Mouse (Mus musculus) thymus, postnatal 4 days (tissue): ENCODE results near the gene Gm8764.
"Not testable (repeated sequence)": the region's sequence is repeated elsewhere in the genome, so short reads cannot be mapped to it uniquely, and the experiment has no call there.

Source experiments
- DNase-seq: peaks from one replicate; pipeline ENCODE4 v3.0.0; 2021

Gm8764 gene

DNA sequence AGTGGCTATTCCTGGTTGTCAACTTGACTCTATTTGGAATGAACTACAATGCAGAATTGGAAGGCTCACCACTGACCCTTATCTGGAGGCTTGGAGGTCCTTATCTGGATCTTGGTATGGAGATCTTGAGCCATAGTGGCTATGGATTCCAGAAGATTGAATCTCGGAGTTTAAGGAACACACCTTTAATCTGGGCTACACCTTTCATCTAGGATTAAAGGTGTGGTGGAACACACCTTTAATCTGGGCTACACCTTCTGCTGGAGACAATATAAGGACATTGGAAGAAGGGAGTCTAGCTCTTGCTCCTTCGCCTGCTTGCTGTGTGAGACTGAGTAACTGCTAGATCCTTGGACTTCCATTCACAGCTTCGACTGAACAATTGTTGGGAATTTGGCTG lies at the start of gene Gm8764:
TSS of gene Gm8764 (plus strand) at position 301 of the 400 bp plus-strand sequence.
- DNase-seq = not testable (repeated sequence)

DNA sequence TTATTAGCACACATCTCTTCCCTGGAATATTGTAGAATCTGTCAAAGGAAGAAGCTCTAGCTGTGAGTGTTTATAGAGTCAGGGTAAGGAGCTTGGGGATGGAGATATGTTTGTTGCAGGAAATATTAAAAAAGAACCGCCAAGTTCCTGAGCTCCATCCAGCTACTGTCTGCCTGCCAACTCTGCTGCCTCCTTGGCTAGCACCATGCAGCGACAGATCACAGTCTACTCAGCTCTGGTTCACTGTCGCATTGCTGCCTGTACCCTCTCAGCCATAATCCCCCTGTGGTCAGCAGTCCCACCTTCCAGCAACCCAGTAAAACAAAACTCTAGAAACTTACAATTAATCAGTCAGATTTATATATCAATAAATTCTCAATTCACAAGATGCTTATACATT lies 49.8 kb upstream of the Gm8764 start:
- no peak for DNase-seq

DNA sequence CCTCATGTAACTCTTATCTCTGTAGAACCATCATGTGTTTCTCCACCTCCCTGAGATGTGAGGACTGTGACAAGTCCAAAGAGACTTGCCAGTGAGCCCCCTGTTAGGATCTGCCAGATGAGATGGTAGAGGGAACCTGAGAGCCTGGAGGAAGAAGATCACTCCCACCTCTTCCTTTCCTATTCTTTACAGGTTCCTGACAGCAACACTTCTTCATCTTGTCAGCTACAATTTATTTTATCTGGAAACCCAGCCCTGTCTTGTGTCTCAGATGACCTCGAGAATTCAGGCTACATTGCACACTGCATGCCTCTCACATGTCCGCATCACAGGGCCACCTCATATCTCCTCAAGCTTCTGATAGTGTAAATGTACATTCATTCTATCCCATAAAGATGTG lies 41.5 kb upstream of the Gm8764 start:
- no peak for DNase-seq

DNA sequence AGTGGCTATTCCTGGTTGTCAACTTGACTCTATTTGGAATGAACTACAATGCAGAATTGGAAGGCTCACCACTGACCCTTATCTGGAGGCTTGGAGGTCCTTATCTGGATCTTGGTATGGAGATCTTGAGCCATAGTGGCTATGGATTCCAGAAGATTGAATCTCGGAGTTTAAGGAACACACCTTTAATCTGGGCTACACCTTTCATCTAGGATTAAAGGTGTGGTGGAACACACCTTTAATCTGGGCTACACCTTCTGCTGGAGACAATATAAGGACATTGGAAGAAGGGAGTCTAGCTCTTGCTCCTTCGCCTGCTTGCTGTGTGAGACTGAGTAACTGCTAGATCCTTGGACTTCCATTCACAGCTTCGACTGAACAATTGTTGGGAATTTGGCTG lies 17.1 kb upstream of the Gm8764 start, which contains the start of gene Gm21293:
TSS of gene Gm21293 (plus strand) at position 301 of the 400 bp plus-strand sequence.
- DNase-seq = not testable (repeated sequence)

DNA sequence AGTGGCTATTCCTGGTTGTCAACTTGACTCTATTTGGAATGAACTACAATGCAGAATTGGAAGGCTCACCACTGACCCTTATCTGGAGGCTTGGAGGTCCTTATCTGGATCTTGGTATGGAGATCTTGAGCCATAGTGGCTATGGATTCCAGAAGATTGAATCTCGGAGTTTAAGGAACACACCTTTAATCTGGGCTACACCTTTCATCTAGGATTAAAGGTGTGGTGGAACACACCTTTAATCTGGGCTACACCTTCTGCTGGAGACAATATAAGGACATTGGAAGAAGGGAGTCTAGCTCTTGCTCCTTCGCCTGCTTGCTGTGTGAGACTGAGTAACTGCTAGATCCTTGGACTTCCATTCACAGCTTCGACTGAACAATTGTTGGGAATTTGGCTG lies 8.6 kb upstream of the Gm8764 start, which contains the start of gene Gm6763:
TSS of gene Gm6763 (plus strand) at position 301 of the 400 bp plus-strand sequence.
- DNase-seq = not testable (repeated sequence)

DNA sequence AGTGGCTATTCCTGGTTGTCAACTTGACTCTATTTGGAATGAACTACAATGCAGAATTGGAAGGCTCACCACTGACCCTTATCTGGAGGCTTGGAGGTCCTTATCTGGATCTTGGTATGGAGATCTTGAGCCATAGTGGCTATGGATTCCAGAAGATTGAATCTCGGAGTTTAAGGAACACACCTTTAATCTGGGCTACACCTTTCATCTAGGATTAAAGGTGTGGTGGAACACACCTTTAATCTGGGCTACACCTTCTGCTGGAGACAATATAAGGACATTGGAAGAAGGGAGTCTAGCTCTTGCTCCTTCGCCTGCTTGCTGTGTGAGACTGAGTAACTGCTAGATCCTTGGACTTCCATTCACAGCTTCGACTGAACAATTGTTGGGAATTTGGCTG lies 8.4 kb downstream of the Gm8764 start, which contains the start of gene Gm21304:
TSS of gene Gm21304 (plus strand) at position 301 of the 400 bp plus-strand sequence.
- not testable (repeated sequence) for DNase-seq

DNA sequence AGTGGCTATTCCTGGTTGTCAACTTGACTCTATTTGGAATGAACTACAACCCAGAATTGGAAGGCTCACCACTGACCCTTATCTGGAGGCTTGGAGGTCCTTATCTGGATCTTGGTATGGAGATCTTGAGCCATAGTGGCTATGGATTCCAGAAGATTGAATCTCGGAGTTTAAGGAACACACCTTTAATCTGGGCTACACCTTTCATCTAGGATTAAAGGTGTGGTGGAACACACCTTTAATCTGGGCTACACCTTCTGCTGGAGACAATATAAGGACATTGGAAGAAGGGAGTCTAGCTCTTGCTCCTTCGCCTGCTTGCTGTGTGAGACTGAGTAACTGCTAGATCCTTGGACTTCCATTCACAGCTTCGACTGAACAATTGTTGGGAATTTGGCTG lies 16.9 kb downstream of the Gm8764 start, which contains the start of gene Gm21312:
TSS of gene Gm21312 (plus strand) at position 301 of the 400 bp plus-strand sequence.
- DNase-seq = not testable (repeated sequence)

DNA sequence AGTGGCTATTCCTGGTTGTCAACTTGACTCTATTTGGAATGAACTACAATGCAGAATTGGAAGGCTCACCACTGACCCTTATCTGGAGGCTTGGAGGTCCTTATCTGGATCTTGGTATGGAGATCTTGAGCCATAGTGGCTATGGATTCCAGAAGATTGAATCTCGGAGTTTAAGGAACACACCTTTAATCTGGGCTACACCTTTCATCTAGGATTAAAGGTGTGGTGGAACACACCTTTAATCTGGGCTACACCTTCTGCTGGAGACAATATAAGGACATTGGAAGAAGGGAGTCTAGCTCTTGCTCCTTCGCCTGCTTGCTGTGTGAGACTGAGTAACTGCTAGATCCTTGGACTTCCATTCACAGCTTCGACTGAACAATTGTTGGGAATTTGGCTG lies 25.4 kb downstream of the Gm8764 start, which contains the start of gene Gm20765:
TSS of gene Gm20765 (plus strand) at position 301 of the 400 bp plus-strand sequence.
- DNase-seq = not testable (repeated sequence)

DNA sequence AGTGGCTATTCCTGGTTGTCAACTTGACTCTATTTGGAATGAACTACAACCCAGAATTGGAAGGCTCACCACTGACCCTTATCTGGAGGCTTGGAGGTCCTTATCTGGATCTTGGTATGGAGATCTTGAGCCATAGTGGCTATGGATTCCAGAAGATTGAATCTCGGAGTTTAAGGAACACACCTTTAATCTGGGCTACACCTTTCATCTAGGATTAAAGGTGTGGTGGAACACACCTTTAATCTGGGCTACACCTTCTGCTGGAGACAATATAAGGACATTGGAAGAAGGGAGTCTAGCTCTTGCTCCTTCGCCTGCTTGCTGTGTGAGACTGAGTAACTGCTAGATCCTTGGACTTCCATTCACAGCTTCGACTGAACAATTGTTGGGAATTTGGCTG lies 33.9 kb downstream of the Gm8764 start, which contains the start of gene Gm4340:
TSS of gene Gm4340 (plus strand) at position 301 of the 400 bp plus-strand sequence.
- DNase-seq = not testable (repeated sequence)

DNA sequence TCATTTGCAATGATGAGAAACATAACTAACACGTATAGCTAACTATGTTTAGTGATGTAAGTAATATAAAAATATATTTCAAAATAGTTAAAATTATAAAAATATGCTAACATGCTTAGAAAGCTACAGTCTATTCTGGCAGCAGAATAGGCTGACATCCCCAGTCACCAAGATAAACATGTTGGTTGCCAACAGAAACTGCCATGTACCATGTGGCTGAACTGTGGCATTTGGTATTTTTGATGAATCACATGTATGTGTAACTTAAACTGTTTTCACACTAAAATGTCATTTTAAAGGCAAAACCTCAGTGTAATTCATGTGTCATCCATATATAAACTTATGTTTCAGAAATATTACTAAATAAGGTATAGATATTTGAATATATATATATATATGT lies 49.8 kb downstream of the Gm8764 start:
- no peak for DNase-seq

DNA sequence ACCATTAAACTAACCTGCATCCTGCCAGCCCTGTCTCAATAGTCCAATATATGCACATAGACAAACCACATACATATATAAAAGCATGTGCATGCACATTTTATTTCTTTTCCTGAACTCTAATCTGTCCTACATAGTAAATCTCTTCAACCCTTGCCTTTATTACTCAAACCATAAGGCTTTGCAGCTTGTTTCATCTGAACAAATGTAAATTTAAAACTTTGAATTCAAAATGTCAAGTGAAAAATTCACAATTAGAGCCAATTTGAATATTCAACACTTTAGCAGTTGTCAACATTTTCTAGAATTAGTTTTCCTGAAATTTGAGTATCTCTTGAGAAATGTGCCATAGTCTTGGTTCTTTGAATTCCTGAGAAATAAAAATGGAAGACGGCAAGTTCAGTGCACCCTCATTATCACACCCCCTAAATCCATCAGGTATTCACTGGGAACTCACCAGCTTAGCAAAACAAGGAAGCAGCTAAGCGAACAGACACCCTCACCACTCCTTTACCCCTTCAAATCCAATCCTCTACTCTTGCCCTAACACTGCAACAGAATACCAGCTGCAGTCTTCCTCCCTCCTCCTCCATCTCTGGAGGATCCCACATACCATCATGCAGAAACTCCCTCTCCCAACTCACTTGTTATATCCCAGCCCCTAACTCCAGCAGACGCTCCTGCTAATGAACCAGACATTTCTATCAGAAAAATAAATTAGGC lies 50.6 kb downstream of the Gm8764 start:
- DNase-seq = no peak
